Mouse (Mus musculus) cerebellum, postnatal 36 days (tissue): ENCODE measurements around the gene Snn.

ENCODE experiments used
- DNase-seq, 2 experiments: peaks; one replicate each; pipeline ENCODE4 v3.0.0; 2021 to 2022; ENCODE audit warnings: mixed read lengths in 2 of 2

Gene Snn

DNA sequence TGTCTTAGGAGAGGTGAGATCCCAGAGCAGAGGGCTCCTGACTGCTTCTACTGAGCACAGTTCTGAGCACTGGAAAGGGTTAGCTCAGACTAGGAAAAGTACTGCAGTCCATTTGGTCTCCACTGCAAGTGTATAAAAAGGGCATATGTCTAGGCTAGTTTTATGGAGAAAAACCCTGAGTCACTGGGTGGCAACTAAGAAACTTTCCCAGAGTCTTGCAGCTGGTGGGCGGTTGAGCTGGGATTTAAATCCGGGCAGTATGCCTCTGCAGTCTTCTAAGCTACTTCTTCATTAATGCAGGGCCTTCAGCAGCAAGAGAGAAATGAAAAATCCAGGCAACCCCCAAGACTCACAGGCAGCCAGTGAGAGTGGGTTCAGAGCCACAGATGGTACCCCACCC, 10.5 kb upstream of the Snn start:
- no peak for DNase-seq

DNA sequence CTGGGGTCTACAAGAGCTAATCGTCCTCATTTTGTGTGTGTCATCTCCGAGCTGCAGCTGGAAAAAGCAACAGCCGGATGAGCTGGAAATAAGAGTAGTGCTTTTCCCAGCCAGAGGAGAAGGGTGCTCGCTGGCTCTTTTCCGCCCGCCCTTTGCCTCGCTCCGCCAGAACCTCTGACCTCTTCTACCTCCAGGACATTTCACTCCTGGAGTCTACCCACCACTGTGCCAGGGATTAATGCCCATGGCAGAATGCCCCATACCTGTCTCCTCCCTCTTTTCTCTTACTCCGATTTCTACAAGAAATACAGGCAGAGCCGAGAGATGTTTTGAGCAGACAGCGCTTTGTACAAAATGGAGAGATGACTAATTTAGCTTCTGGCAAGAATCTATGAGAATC, 9.6 kb upstream of the Snn start:
- DNase-seq, result no peak

DNA sequence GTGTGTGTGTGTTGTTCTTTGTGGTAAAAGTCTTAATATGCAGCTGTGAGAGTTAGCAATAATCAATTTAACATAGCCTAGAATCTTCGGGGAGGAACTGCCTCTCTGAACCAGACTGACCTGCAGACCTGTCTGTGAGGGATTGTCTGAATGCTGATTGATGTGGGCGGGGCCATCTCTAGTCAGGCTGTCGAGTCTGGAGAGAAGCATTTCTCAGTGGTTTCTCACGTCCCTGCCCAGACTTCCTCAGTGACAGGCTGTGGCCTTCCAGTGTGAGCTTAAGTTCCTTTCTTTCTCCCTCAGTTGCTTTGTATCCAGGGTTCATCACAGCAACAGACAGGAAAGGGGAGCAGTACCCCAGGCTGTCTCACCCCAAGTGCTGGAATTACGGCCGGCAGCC, 6.3 kb upstream of the Snn start:
- no peak for DNase-seq

DNA sequence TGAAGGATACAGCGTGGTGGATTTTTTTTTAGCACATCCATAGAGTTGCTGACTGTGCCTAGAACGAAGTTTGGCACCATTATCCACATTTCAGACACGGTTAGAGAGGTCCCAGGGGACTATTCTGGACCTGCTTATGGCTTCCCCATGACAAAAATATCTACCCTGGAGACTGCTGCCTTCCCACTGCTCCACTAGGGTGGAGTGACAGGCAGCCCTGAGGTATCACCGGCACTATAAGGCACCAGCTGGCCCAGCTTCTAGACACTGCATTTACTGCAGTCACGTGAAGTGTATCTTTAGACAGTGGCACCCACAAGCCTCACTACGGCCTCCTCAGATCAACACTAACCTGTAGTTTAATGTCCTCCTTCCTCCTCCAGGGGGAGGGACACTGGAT, 5.9 kb upstream of the Snn start:
- DNase-seq, result no peak

DNA sequence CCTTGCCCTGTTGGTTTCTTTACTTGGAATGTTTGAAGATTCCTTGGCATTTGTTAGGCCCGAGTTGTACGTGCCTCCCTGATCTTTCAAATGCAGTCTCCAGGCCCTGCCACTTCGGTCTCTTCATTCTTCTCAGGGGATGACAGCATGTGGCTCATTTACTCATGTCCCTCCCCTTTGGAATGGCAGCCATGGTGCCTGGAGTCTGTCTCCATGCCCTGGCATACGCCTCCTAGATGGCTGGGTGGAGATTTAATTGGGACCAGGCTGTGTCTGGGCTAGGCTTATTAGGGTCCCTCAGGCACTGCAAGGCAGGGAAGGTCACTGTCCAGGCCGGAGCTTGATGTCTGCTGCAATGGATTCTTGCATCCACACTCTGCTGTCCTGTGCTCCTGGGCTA, 4.8 kb upstream of the Snn start:
- DNase-seq, result no peak

DNA sequence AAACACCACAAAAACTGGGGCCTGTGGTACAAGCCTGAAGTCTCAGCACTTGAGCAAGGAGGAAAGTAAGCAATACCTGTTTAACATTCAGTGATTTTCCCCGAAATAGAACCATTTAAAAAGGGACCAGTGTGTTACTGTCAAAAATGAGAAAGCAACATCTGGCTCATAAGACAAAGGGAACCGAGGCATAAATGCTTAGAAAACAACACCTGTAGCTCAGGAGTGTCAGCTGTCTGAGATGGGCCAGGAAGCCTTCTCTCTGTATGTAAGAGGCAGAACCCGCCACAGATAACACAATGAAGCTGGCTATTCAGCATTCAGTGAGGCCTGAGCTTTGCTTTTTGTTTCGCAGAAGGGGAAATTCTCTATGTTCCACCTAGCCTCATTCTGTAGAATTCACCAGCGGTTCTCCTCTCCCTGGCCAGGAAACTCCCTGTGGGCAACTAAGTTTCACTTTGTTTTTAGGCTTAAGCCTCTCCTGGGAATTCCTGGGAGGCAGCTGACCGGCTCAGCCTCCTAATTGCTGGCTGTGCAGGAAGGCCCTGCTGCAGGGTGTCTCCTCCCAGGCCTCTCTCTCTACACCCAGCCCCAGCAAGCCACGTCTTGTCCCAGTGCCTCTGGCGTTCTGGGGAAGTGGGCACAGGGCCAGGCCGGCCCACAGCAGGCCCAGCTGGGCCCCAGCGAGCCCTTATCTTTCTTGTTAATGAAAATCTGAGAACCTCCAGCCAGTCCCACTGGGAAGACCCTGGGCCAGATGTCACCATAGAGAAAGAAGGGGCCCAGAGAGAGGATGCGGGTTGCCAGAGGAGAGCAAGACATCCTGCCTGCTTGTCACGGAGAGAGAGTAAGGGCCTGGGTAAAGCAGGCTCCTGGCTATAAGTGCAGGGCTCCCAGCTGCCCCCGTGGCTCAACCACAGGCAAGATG, 2.3 kb downstream of the Snn start:
- DNase-seq, result peak in 1 of 2 experiments; percentile 37

DNA sequence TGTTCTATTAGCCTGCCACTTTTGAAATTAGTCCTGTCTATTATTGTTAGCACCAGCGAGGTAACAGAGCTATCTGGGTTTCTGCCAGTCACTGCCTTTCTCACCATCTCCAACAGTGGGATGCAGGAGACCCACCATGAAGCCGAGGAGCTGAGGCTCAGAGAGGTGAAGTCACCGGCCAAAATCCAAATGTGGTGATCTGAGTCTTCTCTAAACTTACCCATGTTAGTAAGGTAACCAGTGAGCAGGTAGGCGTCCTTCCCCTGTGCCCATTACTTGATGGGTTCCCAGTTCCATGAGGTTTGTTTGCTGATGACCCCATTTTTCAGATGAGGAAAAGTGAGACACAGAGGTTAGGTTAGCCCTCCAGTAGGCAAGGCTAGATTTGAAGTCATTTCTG, 3.6 kb downstream of the Snn start:
- DNase-seq, result no peak

DNA sequence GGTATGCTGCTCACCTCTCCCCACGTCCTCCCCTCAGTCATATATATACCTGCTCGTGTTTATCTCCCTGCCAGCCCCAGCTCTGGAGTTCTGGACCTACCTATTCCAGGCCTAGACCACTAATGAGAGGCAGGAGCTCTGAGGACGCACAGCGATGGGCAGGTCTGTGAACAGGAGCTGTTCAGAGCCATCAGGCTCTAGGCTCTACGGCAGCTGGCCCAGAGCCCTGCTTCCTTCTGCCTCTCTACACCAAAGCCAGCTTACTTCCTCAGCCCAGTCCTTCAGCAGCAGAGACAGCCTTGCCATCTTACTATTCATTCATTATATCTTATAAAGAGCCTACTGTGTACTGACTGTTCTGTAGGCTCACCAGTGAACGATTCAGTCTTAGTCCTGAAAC, 4.0 kb downstream of the Snn start:
- no peak for DNase-seq

DNA sequence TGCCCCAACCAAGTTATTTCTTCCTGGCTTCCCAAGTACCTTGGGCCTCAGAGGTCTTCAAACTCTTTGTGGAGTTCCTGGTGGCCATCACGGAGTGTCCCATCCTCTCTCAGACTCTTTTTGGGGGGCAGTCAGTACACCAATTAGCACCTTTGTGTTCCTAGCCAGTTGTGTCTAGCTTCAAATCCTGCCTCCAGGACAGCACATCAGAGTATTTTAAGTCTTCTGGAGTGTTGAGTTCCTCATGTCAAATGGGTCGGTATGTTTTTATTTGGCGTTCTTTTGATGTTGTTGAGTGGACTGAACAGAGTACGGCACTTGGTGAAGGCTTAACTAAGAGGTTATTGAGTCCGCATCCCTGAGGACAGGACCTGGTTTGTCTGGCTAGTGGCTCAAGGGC, 4.7 kb downstream of the Snn start:
- DNase-seq, result no peak

DNA sequence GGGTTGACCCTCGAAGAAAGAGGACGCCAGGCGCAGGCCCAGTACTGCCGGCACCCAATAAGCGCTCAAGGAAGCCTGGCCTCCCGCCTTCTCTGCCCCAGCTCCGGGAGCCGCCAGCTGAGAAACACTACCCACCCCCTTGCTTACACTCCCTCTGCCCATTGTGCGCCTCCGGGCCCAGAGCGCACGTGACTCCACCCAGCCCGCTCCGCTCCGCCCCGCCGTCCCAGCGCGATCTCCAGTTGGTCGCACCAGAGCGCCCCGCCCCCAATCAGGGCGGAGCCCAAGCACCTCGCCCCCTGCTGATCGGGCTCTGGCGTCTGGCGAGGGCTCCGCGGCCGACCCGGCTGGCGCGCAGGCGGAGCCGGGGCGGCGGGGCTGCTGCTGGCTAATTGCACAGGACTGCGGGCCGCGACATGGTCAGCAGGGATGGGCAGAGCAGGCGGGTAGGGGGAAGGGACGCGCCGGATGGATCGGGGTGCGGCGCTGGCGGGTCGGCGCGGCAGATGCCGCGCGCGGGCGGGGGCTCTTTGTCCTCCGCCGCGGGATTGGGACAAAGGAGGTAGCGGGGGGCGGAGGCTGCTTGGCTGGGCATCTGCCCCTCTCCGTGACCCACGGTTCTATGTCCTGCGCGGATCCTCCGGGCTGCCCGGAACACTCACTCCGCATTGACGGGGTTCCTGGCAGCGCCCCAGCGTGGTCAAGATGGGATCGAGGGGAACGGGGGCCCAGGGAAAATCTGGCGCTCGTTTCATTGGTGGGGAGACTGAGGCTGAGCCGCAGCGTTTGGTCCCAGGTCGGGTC, 5.5 kb downstream of the Snn start, which contains the start of gene Litaf:
Gene Litaf, minus strand, starts transcription at position 129 of the 804 bp plus-strand sequence.
- DNase-seq, result peak; percentile 96 to 98

DNA sequence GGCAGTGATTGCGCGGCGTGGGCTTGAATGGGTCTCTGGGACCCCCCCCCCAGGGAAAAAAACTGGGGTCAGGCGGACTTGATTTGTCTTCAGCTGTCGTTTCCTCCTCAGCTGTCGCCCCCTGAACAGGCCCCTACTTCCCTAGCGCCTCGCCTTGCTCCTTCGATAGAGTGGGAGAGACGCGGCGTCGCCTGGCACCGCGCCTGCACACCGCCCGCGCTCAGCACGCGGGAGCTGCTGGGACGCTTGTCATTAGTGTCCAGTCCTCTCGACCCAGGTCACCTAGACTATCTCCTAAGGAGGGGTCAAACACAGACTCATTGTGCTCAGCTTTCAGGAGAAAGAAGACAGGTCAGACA, 6.1 kb downstream of the Snn start:
- peak; percentile 65 to 68 for DNase-seq

DNA sequence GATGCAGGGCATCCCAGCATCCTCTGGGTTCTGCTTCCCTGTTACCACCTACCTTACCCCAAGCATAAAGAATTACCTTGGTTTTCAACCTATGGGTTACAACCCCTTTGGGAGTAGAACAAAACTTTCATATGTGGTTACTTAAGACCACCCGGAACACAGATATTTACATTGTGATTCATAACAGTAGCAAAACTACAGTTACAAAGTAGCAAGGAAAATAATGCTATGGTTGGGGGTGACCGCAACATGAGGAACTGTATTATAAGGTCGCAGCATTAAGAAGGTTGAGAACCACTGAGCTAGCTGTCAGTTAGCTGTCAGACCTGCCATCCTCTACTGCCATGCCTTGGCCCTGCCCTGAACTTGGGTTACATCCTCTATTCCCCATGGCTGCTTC, 7.9 kb downstream of the Snn start:
- DNase-seq, result no peak

DNA sequence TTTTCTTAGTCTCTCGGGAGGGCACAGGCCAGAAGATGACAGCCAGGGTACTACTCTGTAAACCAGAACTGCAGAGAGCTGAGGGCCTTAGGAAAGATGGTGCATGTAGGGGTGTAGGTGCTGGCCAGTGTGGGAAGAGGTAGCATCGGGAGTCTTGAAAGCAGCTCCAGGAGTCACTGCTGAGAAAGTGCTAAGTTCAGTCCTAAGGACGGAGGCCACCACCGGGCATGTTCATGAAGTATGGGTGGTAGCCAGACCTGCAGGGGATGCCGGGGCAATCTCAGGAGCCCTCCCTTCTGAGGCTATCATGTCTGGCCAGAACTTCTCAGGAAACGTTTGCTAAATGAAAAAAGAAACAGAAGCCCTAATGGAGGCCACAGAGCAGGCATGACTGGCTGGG, 8.5 kb downstream of the Snn start:
- DNase-seq, result no peak

DNA sequence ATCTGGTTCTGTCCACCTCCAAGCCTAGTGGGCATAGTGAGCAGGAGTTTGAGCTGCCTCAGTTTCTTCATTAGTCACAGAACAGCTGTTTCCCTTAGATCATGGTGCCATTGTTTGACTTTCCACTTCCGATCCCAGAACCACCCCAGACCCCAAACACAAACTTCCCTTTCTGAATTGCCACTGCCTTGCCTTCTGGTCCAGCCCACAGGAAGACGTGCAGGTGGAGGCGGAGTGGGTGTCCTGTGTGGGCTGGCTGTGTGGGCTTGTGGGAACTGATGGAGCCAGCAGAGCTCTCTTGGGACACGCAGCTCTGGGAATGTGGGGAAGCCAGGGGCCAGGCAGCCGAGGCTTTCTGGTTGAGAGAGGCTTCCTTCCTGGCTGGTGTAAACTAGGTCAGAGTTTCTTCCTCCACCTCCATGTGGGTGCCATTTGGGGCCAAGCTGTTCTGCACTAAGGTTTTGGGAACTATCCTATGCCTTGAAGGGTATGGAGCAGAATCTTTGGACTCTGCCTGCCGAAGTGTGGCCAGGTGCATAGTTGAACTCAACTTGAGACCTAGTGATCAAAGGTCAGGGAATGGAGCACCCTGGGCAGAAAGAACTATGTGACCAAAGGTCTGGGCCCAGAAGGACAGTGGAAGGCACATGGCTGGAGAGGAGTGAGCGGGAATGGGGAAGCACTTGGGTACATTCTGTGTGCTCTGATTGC, 9.1 kb downstream of the Snn start:
- no peak for DNase-seq

DNA sequence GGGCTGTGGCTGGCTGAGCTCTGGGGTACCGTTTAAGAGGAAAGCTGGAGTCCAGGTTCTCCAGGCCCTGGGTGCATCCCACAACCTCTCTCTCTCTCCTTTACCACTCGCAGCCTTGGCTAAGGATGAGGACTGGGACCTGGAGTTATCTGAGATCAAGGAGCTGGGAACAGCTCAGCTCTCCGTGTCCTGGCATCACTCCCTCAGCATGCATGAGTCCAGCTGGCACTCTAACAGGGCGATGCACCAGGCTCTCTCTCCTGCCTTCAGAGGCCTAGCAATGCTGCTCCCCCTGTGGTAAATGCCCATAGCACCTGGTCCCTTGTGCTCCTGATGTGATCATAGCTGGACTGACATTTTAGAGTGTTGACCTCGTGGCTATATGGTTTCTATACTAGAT, 10.4 kb downstream of the Snn start:
- DNase-seq, result peak; percentile 85 to 88

DNA sequence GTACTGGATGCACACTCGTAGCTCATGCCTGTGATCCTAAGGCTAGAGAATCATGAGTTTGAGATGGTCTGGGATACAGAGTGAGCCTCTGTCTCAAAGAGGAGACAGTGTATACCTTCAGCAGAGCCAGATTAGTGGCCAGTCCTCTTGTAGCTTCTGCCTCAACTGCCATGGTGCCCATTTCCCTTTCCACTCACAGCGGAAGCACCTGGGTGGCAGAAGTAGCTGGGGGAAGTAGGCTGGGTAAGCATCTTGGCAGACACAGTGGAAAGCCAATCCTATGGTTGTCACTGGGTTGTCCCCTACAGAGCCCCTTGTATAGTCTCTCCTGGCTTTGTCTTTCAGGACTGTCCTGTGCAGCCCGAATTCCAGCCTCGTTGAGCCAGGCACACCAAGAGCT, 11.1 kb downstream of the Snn start:
- DNase-seq, result no peak

DNA sequence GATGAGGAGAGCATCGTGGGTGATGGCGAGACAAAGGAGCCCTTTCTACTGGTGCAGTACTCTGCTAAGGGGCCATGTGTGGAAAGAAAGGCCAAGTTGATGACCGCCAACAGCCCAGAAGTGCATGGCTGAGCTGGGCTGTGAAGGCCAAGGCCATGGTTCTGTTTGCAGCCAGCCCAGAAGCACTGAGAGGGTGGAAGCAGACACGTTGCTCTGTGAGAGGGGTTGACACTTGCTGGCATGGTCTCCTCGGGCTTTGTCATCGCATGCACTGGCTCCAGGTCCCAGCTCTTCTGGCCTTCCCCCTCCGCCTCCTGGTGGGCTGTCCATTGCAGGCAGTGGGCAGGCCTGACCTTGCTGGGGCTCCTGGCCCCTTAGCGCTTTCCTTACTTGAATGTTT, 11.7 kb downstream of the Snn start:
- DNase-seq, result no peak

DNA sequence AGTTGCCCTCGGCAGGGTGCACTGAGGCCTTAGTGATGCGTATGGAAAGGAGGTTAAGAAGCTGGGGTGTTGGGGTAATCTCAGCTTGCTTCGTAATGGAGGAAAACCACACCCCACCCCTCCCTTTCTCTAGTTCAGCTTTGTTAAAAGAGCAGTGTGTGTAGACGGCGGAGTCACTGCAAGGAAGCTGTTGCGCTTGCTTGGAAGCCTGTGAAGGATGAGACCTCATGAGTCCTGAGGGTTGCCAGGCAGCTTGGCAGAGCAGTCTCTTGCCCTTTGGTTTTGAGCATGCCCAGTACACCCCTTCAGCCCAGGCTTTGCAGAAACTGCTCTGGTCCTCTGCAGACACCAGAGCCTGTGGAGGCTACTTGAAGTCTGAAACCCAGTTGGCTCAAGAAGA, 12.3 kb downstream of the Snn start:
- DNase-seq, result peak; percentile 47 to 53

DNA sequence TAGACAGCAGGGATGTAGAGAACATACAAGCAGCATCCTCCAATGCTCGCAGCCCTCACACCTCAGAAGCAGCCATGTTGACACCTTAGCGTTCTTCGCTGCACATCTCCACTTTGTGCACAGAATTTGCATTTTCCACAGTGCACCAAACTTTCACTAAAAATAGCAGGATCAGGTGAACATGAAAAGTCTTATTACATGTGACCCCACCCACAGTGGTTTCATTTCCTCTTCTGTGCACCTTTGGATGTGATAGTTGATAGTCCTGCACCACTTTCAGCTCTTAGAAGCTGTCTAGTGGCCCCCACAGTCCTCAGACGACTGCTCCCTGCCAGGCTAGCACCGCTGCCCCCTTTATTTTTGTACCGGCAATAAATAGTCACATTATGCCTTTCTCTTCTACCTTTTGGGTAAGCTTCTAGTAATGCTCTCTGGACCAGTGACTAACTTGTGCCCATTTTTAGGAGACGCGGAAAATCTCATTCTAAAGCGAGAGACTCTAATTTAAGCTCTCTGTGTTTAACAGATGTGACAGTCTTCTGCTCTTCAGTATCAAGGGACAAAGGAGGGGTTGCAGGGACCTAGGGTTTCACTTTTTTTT, 17.0 kb downstream of the Snn start:
- DNase-seq, result no peak

DNA sequence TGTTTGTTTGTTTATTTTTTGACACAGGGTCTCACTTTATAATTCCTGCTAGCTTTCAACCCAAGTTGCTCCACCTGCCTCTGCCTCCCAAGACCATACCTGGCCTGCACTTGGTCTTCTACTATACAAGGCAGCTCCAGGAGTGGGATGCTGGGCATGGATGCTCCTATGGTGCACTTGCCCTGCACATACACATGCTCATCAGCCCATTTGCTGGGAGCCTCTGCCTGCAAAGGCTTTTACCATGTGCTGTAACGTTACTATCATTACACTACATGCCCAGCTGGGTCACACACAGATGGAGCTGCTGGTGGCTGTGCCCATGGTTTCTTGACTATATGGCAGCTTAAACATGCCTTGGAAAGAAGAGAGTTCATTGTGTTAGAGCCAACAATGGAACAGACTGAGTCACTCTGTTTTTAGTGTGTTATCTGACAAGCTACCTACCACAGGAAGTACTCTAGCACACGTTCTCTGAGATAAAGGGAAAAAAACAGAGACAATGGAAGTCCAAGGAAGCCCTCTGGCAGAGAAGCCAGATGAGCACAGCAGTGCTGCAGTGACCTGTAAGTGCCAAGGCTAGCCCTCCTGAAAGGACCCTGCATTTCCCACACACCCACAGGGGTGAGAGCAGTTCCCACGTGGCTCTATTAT, 17.6 kb downstream of the Snn start:
- DNase-seq, result no peak

DNA sequence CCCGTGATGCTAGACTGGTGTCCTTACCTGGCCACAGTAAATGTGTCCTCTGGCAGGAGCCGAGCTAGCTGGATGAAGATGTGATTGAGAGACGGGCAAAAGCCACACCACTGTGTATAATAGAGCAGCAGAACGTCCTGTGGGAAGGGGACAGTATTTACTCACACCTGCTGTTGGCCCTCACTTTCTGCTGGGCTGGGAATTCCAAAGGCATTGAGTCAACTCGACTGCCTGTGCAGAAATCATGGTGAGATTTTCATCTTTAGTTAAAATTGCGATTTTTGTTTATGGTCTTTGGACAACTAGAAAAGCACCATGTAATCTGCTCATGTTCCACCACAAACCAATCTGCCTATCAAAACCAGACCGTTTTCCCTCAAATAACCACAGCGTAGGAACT, 23.4 kb downstream of the Snn start:
- no peak for DNase-seq

DNA sequence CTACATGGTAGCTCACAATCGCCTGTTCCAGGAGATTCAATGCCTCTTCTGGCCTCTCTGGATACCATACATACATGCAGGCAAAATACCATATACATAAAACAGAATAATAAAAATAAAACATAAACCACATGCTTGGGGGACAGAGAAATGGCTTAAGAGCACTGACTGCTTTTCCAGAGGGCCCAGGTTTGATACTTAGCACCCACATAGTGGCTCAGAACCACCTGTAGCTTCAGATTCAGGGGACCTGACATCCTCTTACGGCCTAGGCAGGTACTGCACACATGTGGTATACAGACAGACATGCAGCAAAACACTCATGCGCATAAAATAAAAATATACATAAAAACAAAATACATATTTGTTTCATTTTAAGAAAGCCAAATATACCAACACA, 25.6 kb downstream of the Snn start:
- no peak for DNase-seq
